Mouse (Mus musculus) liver, embryonic 12.5 days (tissue): ENCODE measurements around the gene P2ry2. TPM values are rescaled to one million over a fixed set of nuclear protein-coding genes. Genes with fewer than 3 reads are reported as not detected.
A peak's percentile ranks its signal among the peaks of the same experiment; 100 is the strongest.

Source experiments
- ATAC-seq: fragments of 200-750 bp; cut with Nextera tagmentation; 2 replicates; pipeline ENCODE4 v1.8.0; 2017; ENCODE audit warnings: moderate number of reproducible peaks, mild to moderate bottlenecking, moderate library complexity
- H3K27ac ChIP-seq: fragments of 300-500 bp; sonication (generic); 2 replicates; pipeline ENCODE4 v1.5.1; 2016; ENCODE audit warnings: mild to moderate bottlenecking
- H3K27me3 ChIP-seq: fragments of 300-500 bp; sonication (generic); replicated peaks from 2 replicates; pipeline ENCODE4 v1.6.1; 2016; ENCODE audit warnings: mild to moderate bottlenecking, moderate library complexity
- H3K36me3 ChIP-seq: fragments of 300-500 bp; sonication (generic); 2 replicates; pipeline ENCODE4 v1.6.1; 2016; ENCODE audit warnings: mild to moderate bottlenecking, moderate library complexity
- H3K4me1 ChIP-seq: fragments of 300-500 bp; sonication (generic); 2 replicates; pipeline ENCODE4 v1.6.1; 2016
- H3K4me2 ChIP-seq: fragments of 300-500 bp; sonication (generic); 2 replicates; pipeline ENCODE4 v1.6.1; 2016; ENCODE audit warnings: mild to moderate bottlenecking, moderate library complexity
- H3K4me3 ChIP-seq: fragments of 300-500 bp; sonication (generic); 2 replicates; pipeline ENCODE4 v1.5.1; 2016; ENCODE audit warnings: mild to moderate bottlenecking, moderate library complexity
- H3K9ac ChIP-seq: fragments of 300-500 bp; sonication (generic); 2 replicates; pipeline ENCODE4 v1.6.1; 2016; ENCODE audit warnings: mild to moderate bottlenecking, moderate library complexity
- H3K9me3 ChIP-seq: fragments of 300-500 bp; sonication (generic); replicated peaks from 2 replicates; pipeline ENCODE4 v1.6.1; 2016; ENCODE audit warnings: mild to moderate bottlenecking, moderate library complexity
- WGBS: fragments of 180-500 bp; shearing (Covaris S2); methylation state at CpG from one replicate; pipeline ENCODE4 v1.1.7; 2016; ENCODE audit not compliant: insufficient replicate concordance; 5-methylcytosine and 5-hydroxymethylcytosine counted together
- polyA plus RNA-seq: library from polyadenylated mRNA; unstranded; fragments of >200 nt; fragmentation: Nextera tagmentation; extraction: Ambion mirVana; gene quantifications from 2 replicates; pipeline ENCODE4 v1.2.1, GENCODE M21; 2016

The P2ry2 gene
- polyA plus RNA-seq, 1 experiment from 2014 or later: 1.2 TPM

GRCm38 (mm10) chr7:100997951-100998577, 14.6 kb downstream of the P2ry2 start:
- Histone ChIP-seq H3K9ac (no peak overlapping the region), H3K27me3 (no peaks in the 10 kb centered on the region), H3K4me1 (peaks cover 22% of the 10 kb centered on the region), H3K4me2 (no peak overlapping the region), H3K4me3 (no peak overlapping the region), H3K9me3 (no peaks in the 10 kb centered on the region), H3K27ac (no peak overlapping the region), H3K36me3 (no peaks in the 10 kb centered on the region)
- WGBS: 83% methylated on average over 31 of the region's 31 CpGs
- no peak for ATAC-seq

DNA sequence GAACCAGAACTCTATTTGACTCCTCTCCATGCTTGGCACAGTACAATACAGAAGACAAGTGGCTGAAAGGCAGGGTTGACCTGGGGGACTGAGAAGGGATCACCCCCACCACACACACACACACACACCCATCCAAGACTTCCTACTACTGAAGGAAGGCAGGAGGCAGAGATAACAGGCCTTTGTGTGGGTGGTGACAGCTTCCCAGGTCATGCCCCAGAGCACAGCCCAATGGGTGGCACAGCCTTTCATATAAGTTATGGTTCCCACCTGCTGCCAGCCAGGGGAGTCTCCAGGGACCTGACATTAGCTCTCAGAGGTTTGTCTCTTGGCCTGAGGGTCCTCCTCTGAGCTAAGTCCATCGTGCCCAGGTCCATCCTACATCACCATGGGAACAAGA, 15.5 kb downstream of the P2ry2 start:
- Histone ChIP-seq H3K4me1 (peaks cover 22% of the 10 kb centered on the region), H3K4me2 (no peak overlapping the region), H3K36me3 (no peaks in the 10 kb centered on the region), H3K4me3 (no peak overlapping the region), H3K27ac (no peak overlapping the region), H3K9me3 (no peaks in the 10 kb centered on the region), H3K9ac (no peak overlapping the region), H3K27me3 (no peaks in the 10 kb centered on the region)
- peak; percentile 59 for ATAC-seq
- WGBS: 55% methylated on average over 1 of the region's 1 CpGs

GRCm38 (mm10) chr7:100995951-100996350, 16.7 kb downstream of the P2ry2 start:
- Histone ChIP-seq H3K9ac (no peak overlapping the region), H3K36me3 (no peaks in the 10 kb centered on the region), H3K27me3 (no peaks in the 10 kb centered on the region), H3K4me3 (no peak overlapping the region), H3K27ac (no peak overlapping the region), H3K4me1 (peaks cover 25% of the 10 kb centered on the region), H3K9me3 (no peaks in the 10 kb centered on the region), H3K4me2 (no peak overlapping the region)
- WGBS: 32% methylated on average over 3 of the region's 3 CpGs
- ATAC-seq: no peak

DNA sequence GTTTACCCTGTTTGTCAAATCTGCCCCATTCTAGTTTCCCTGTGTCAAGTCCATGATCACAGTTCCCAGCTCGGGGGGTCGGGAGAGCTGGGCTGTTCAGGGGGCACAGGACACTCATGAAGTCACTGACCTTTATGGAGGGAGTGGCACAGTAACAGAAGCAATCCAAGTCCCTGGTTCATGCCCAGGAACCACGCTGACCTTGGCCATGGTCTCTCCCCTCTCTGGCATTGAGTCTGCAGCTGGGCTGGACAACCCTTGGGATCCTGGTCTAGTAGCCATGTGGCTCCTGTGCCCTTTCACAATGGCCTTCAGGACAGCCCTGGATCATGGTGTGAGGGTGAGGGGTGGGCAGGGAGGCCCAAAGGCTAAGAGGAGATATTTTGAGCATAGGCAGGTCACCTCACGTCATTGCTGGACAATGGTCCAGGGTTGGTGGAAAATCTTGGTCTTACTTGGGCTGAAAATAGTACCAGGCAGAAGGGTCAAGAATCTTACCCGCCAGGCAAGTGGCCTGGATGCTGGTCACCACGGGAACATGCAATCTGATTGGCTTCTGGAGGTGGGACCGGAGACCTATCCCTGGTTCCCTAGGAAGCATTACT, 17.3 kb downstream of the P2ry2 start:
- H3K4me2 ChIP-seq: no peak overlapping the region
- H3K27ac ChIP-seq: no peak overlapping the region
- H3K4me3 ChIP-seq: no peak overlapping the region
- H3K9ac ChIP-seq: no peak overlapping the region
- WGBS: 66% methylated on average over 7 of the region's 7 CpGs
- no peaks in the 10 kb centered on the region for H3K36me3 ChIP-seq
- H3K27me3 ChIP-seq: no peaks in the 10 kb centered on the region
- H3K4me1 ChIP-seq: peaks cover 25% of the 10 kb centered on the region
- no peak for ATAC-seq
- no peaks in the 10 kb centered on the region for H3K9me3 ChIP-seq

- Histone ChIP-seq H3K27me3 (no peaks in the 10 kb centered on the region), H3K9ac (no peak overlapping the region), H3K4me3 (no peak overlapping the region), H3K4me2 (no peak overlapping the region), H3K4me1 (peaks cover 26% of the 10 kb centered on the region), H3K27ac (no peak overlapping the region), H3K36me3 (no peaks in the 10 kb centered on the region), H3K9me3 (no peaks in the 10 kb centered on the region)
- no peak for ATAC-seq
- WGBS: 61% methylated on average over 4 of the region's 4 CpGs
Measured at GRCm38 (mm10) chr7:100993166-100993565, 19.5 kb downstream of the P2ry2 start.

GRCm38 (mm10) chr7:100991972-100992371, 20.7 kb downstream of the P2ry2 start:
- Histone ChIP-seq H3K4me1 (peaks cover 23% of the 10 kb centered on the region), H3K27me3 (no peaks in the 10 kb centered on the region), H3K9ac (no peak overlapping the region), H3K36me3 (no peaks in the 10 kb centered on the region), H3K4me2 (no peak overlapping the region), H3K9me3 (no peaks in the 10 kb centered on the region), H3K4me3 (no peak overlapping the region), H3K27ac (no peak overlapping the region)
- ATAC-seq: no peak
- WGBS: 61% methylated on average over 3 of the region's 3 CpGs

DNA sequence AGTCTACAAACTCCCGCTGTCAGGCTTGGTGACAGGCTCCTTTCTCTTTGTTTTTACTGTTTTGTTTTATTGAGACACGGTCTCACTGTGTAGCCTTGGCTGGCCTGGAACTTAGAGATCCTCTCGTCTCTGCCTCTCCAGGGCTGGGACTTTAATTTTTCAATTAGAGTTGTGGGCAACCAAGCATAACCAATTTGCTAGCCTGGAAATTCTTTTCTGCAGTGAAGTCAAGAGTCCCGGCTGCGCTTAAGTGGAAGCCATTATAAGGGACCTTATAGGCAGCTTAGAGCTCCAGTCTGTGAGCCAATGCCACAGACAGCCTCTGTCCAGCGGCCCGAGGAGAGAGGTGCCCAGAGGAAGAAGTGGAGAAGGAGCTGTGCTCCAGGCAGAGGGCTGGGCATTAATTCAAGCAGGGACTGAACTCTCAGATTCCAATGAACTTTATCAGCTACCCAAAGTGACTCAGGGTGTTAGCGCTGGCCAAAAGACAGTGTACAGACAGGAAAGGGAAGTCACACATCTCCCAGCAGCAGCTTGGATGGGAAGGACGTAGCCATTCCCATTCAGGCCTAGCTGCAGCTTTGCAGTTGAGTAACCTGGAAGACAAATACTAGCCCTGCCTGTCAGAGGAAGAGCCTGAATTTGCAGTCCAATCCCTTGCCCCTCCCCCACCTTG, 21.9 kb downstream of the P2ry2 start:
- no peaks in the 10 kb centered on the region for H3K9me3 ChIP-seq
- no peaks in the 10 kb centered on the region for H3K36me3 ChIP-seq
- no peak overlapping the region for H3K9ac ChIP-seq
- no peaks in the 10 kb centered on the region for H3K27me3 ChIP-seq
- H3K4me1 ChIP-seq: peaks cover 11% of the 10 kb centered on the region
- H3K4me3 ChIP-seq: no peak overlapping the region
- no peak overlapping the region for H3K4me2 ChIP-seq
- no peak overlapping the region for H3K27ac ChIP-seq
- 44% methylated on average over 9 of the region's 9 CpGs for WGBS
- ATAC-seq: no peak

GRCm38 (mm10) chr7:100988092-100988491, 24.6 kb downstream of the P2ry2 start:
- no peak overlapping the region for H3K4me3 ChIP-seq
- no peaks in the 10 kb centered on the region for H3K36me3 ChIP-seq
- WGBS: 15% methylated on average over 9 of the region's 9 CpGs
- ATAC-seq: no peak
- no peaks in the 10 kb centered on the region for H3K9me3 ChIP-seq
- H3K4me1 ChIP-seq: peaks cover 24% of the 10 kb centered on the region
- no peaks in the 10 kb centered on the region for H3K27me3 ChIP-seq
- H3K9ac ChIP-seq: no peak overlapping the region
- H3K4me2 ChIP-seq: no peak overlapping the region
- H3K27ac ChIP-seq: no peak overlapping the region

- H3K27me3 ChIP-seq: no peaks in the 10 kb centered on the region
- H3K27ac ChIP-seq: no peak overlapping the region; the same call in 1 of the 2 replicates
- H3K4me1 ChIP-seq: peaks cover 22% of the 10 kb centered on the region
- no peaks in the 10 kb centered on the region for H3K9me3 ChIP-seq
- no peak overlapping the region for H3K4me3 ChIP-seq
- 38% methylated on average over 21 of the region's 21 CpGs for WGBS
- peak overlapping the region; percentile 38 for H3K4me2 ChIP-seq
- H3K9ac ChIP-seq: no peak overlapping the region
- peak; percentile 75 for ATAC-seq
- no peaks in the 10 kb centered on the region for H3K36me3 ChIP-seq
Measured at GRCm38 (mm10) chr7:100984452-100985395, 27.9 kb downstream of the P2ry2 start.

GRCm38 (mm10) chr7:100979175-100979574, 33.5 kb downstream of the P2ry2 start:
- Histone ChIP-seq H3K9ac (no peak overlapping the region), H3K36me3 (no peaks in the 10 kb centered on the region), H3K9me3 (no peaks in the 10 kb centered on the region), H3K27ac (no peak overlapping the region), H3K4me1 (peaks cover 18% of the 10 kb centered on the region), H3K4me2 (no peak overlapping the region), H3K27me3 (peaks cover 15% of the 10 kb centered on the region), H3K4me3 (no peak overlapping the region)
- ATAC-seq: no peak
- 37% methylated on average over 2 of the region's 2 CpGs for WGBS

GRCm38 (mm10) chr7:100978171-100978570, 34.5 kb downstream of the P2ry2 start:
- H3K4me2 ChIP-seq: no peak overlapping the region
- no peak overlapping the region for H3K9ac ChIP-seq
- peaks cover 28% of the 10 kb centered on the region for H3K4me1 ChIP-seq
- H3K9me3 ChIP-seq: no peaks in the 10 kb centered on the region
- H3K27ac ChIP-seq: no peak overlapping the region
- H3K27me3 ChIP-seq: peaks cover 25% of the 10 kb centered on the region
- no peak overlapping the region for H3K4me3 ChIP-seq
- 71% methylated on average over 5 of the region's 5 CpGs for WGBS
- H3K36me3 ChIP-seq: no peaks in the 10 kb centered on the region
- no peak for ATAC-seq
